Mouse (Mus musculus) forebrain, embryonic 14.5 days (tissue): ENCODE data around the gene Ubtd2. TPM values are rescaled to one million over a fixed set of nuclear protein-coding genes. Genes with fewer than 3 reads are reported as not detected.

Experiments used
- ATAC-seq: fragments of 200-750 bp; cut with Nextera tagmentation; 2 replicates; pipeline ENCODE4 v1.8.0; 2017; ENCODE audit warnings: mild to moderate bottlenecking, moderate library complexity
- DNase-seq: peaks from one replicate; pipeline ENCODE4 v3.0.0-alpha.2; 2015; ENCODE audit warnings: low spot score
- H3K27ac ChIP-seq: fragments of 300-500 bp; sonication (generic); 2 replicates; pipeline ENCODE4 v1.5.1; 2014; ENCODE audit warnings: low read depth, mild to moderate bottlenecking, control low read depth, low read length, moderate library complexity
- H3K27me3 ChIP-seq: fragments of 300-500 bp; sonication (generic); replicated peaks from 2 replicates; pipeline ENCODE4 v1.6.1; 2014; ENCODE audit warnings: low read length, control low read depth, mixed read lengths; ENCODE audit not compliant: control insufficient read depth, insufficient read depth
- H3K36me3 ChIP-seq: fragments of 300-500 bp; sonication (generic); 2 replicates; pipeline ENCODE4 v1.6.1; 2014; ENCODE audit warnings: low read length, control low read depth; ENCODE audit not compliant: control insufficient read depth, insufficient read depth
- H3K4me1 ChIP-seq: fragments of 300-500 bp; sonication (generic); 2 replicates; pipeline ENCODE4 v1.6.1; 2014; ENCODE audit warnings: antibody characterized with exemption, low read length, control low read depth; ENCODE audit not compliant: control insufficient read depth, insufficient read depth
- H3K4me2 ChIP-seq: fragments of 300-500 bp; sonication (generic); 2 replicates; pipeline ENCODE4 v1.6.1; 2014; ENCODE audit warnings: mild to moderate bottlenecking, control low read depth, low read length
- H3K4me3 ChIP-seq: fragments of 300-500 bp; sonication (generic); 2 replicates; pipeline ENCODE4 v1.5.1; 2014; ENCODE audit warnings: low read depth, low read length, control low read depth
- H3K9ac ChIP-seq: fragments of 300-500 bp; sonication (generic); 2 replicates; pipeline ENCODE4 v1.6.1; 2014; ENCODE audit warnings: mild to moderate bottlenecking, low read length, control low read depth, moderate library complexity
- H3K9me3 ChIP-seq: fragments of 300-500 bp; sonication (generic); replicated peaks from 2 replicates; pipeline ENCODE4 v1.6.1; 2016; ENCODE audit warnings: low read length, control low read depth, mixed read lengths; ENCODE audit not compliant: control insufficient read depth
- WGBS: fragments of 180-500 bp; shearing (Covaris S2); extraction: QIAGEN DNeasy Blood & Tissue Kit; methylation state at CpG from one replicate; pipeline ENCODE4 v1.1.7; 2014; 5-methylcytosine and 5-hydroxymethylcytosine counted together
- polyA plus RNA-seq: library from polyadenylated mRNA; unstranded; fragments of >200 nt; fragmentation: Nextera tagmentation; extraction: Ambion mirVana; gene quantifications from 2 replicates; pipeline ENCODE4 v1.2.1, GENCODE M21; 2014

The Ubtd2 gene
- polyA plus RNA-seq, 1 experiment from 2014 or later = 71.7 TPM

GRCm38 (mm10) chr11:32544041-32544440, 88.9 kb downstream of the Ubtd2 start:
- no peak for ATAC-seq
- WGBS = 90% methylated on average over 6 of the region's 6 CpGs
- Histone ChIP-seq H3K9ac (no peak overlapping the region), H3K27me3 (no peaks in the 10 kb centered on the region), H3K27ac (no peak overlapping the region), H3K4me2 (no peak overlapping the region), H3K36me3 (no peaks in the 10 kb centered on the region), H3K4me3 (no peak overlapping the region), H3K4me1 (peaks cover 3% of the 10 kb centered on the region; the same call in 1 of the 2 replicates), H3K9me3 (no peaks in the 10 kb centered on the region)
- DNase-seq = no peak

- WGBS = 87% methylated on average over 5 of the region's 5 CpGs
- no peaks in the 10 kb centered on the region for H3K9me3 ChIP-seq
- no peak for DNase-seq
Measured at GRCm38 (mm10) chr11:32544497-32544896, 89.3 kb downstream of the Ubtd2 start.

GRCm38 (mm10) chr11:32545605-32546004, 90.4 kb downstream of the Ubtd2 start:
- no peaks in the 10 kb centered on the region for H3K9me3 ChIP-seq
- 61% methylated on average over 12 of the region's 12 CpGs for WGBS
- H3K36me3 ChIP-seq = no peaks in the 10 kb centered on the region
- no peaks in the 10 kb centered on the region for H3K27me3 ChIP-seq
- no peak overlapping the region for H3K4me3 ChIP-seq
- H3K9ac ChIP-seq = no peak overlapping the region; the same call in 1 of the 2 replicates
- no peak overlapping the region for H3K27ac ChIP-seq
- no peak for ATAC-seq
- peaks cover 8% of the 10 kb centered on the region for H3K4me1 ChIP-seq
- no peak for DNase-seq
- no peak overlapping the region for H3K4me2 ChIP-seq

More at GRCm38 (mm10) chr11:32544497-32544896, 89.3 kb downstream of the Ubtd2 start:
- no peaks in the 10 kb centered on the region for H3K27me3 ChIP-seq
- H3K36me3 ChIP-seq = no peaks in the 10 kb centered on the region
- H3K27ac ChIP-seq = no peak overlapping the region
- H3K4me3 ChIP-seq = no peak overlapping the region
- peaks cover 6% of the 10 kb centered on the region for H3K4me1 ChIP-seq
- H3K4me2 ChIP-seq = no peak overlapping the region
- no peak overlapping the region for H3K9ac ChIP-seq
- ATAC-seq = no peak

GRCm38 (mm10) chr11:32546483-32546882, 91.3 kb downstream of the Ubtd2 start:
- WGBS = 53% methylated on average over 5 of the region's 5 CpGs
- Histone ChIP-seq H3K27ac (no peak overlapping the region), H3K4me3 (no peak overlapping the region), H3K27me3 (no peaks in the 10 kb centered on the region), H3K4me1 (peaks cover 8% of the 10 kb centered on the region), H3K36me3 (no peaks in the 10 kb centered on the region), H3K9ac (no peak overlapping the region), H3K4me2 (no peak overlapping the region), H3K9me3 (no peaks in the 10 kb centered on the region)
- DNase-seq = peak; percentile 32
- ATAC-seq = no peak

GRCm38 (mm10) chr11:32547391-32547947, 92.3 kb downstream of the Ubtd2 start:
- H3K27me3 ChIP-seq = no peaks in the 10 kb centered on the region
- H3K9me3 ChIP-seq = no peaks in the 10 kb centered on the region
- no peak overlapping the region for H3K4me3 ChIP-seq
- H3K4me1 ChIP-seq = peaks cover 12% of the 10 kb centered on the region
- H3K27ac ChIP-seq = no peak overlapping the region
- WGBS = 76% methylated on average over 10 of the region's 10 CpGs
- no peak overlapping the region for H3K4me2 ChIP-seq
- ATAC-seq (no peak), DNase-seq (no peak)
- H3K9ac ChIP-seq = no peak overlapping the region
- no peaks in the 10 kb centered on the region for H3K36me3 ChIP-seq

GRCm38 (mm10) chr11:32548240-32548639, 93.1 kb downstream of the Ubtd2 start:
- DNase-seq = no peak
- H3K9ac ChIP-seq = no peak overlapping the region
- H3K27me3 ChIP-seq = no peaks in the 10 kb centered on the region
- H3K36me3 ChIP-seq = no peaks in the 10 kb centered on the region
- no peak for ATAC-seq
- H3K4me3 ChIP-seq = no peak overlapping the region
- H3K9me3 ChIP-seq = no peaks in the 10 kb centered on the region
- no peak overlapping the region for H3K27ac ChIP-seq
- WGBS = 86% methylated on average over 4 of the region's 4 CpGs
- peaks cover 13% of the 10 kb centered on the region for H3K4me1 ChIP-seq
- no peak overlapping the region for H3K4me2 ChIP-seq

GRCm38 (mm10) chr11:32549236-32549635, 94.1 kb downstream of the Ubtd2 start:
- H3K9me3 ChIP-seq = no peaks in the 10 kb centered on the region
- WGBS = 75% methylated on average over 6 of the region's 6 CpGs
- no peak overlapping the region for H3K27ac ChIP-seq
- no peak overlapping the region for H3K4me2 ChIP-seq
- no peak overlapping the region for H3K4me3 ChIP-seq
- no peaks in the 10 kb centered on the region for H3K27me3 ChIP-seq
- ATAC-seq = no peak
- H3K9ac ChIP-seq = no peak overlapping the region
- H3K36me3 ChIP-seq = no peaks in the 10 kb centered on the region
- no peak for DNase-seq
- peaks cover 13% of the 10 kb centered on the region for H3K4me1 ChIP-seq

GRCm38 (mm10) chr11:32550102-32550501, 94.9 kb downstream of the Ubtd2 start:
- H3K4me3 ChIP-seq = no peak overlapping the region
- H3K36me3 ChIP-seq = no peaks in the 10 kb centered on the region
- 56% methylated on average over 4 of the region's 4 CpGs for WGBS
- H3K4me2 ChIP-seq = no peak overlapping the region
- H3K9me3 ChIP-seq = no peaks in the 10 kb centered on the region
- no peak overlapping the region for H3K9ac ChIP-seq
- DNase-seq (no peak), ATAC-seq (no peak)
- H3K4me1 ChIP-seq = peaks cover 13% of the 10 kb centered on the region
- H3K27ac ChIP-seq = no peak overlapping the region
- no peaks in the 10 kb centered on the region for H3K27me3 ChIP-seq

GRCm38 (mm10) chr11:32551056-32551455, 95.9 kb downstream of the Ubtd2 start:
- no peak overlapping the region for H3K9ac ChIP-seq
- no peak overlapping the region for H3K4me3 ChIP-seq
- no peaks in the 10 kb centered on the region for H3K36me3 ChIP-seq
- no peak overlapping the region for H3K27ac ChIP-seq
- H3K27me3 ChIP-seq = no peaks in the 10 kb centered on the region
- no peaks in the 10 kb centered on the region for H3K9me3 ChIP-seq
- WGBS = 99% methylated on average over 4 of the region's 4 CpGs
- ATAC-seq = no peak
- no peak for DNase-seq
- H3K4me2 ChIP-seq = no peak overlapping the region
- H3K4me1 ChIP-seq = peaks cover 10% of the 10 kb centered on the region; the same call in 1 of the 2 replicates
